14 mouse cellular contexts compared by ENCODE assay signal in genomic region chr12:5141040-5141439, GRCm38 (mm10).
DNase-seq lines count a peak whose midpoint lies in the region; ATAC-seq and TF ChIP-seq lines count a peak whose summit lies in the region.
"Had no signal": no experiment of that assay in that cellular context is flagged by ENCODE, and none has a peak within 500 bp of the region (broad histone marks: within the 10 kb centered on the region; RNA-seq: fewer than 3 reads in every experiment).

No protein-coding gene starts in this region.

- in situ Hi-C loops in Patski (cut with MboI; ENCODE audit: low pct_unique_long_range_greater_than_20kb): loop anchor here (10.0 to 25.0 kb wide), 3 partner anchors 164 to 571 kb away; no protein-coding TSS in a partner anchor

- intact Hi-C loops in left cerebral cortex, adult 2 months (cut with DNase I): loop anchor here (5.0 kb wide), 3 partner anchors 216 to 311 kb away; partner anchors contain the start of gene Klhl29
- intact Hi-C loops in left cerebral cortex, postnatal 36 days (cut with DNase I): loop anchor here (5.0 kb wide), 2 partner anchors 136 to 236 kb away; partner anchors contain the start of gene Klhl29

- no peak for DNase-seq in frontal cortex, postnatal 25 days (ENCODE audit: low spot score in 2 of 2)
- DNase-seq in left cerebral cortex, adult 2 months (ENCODE audit: extremely low spot score in 1 of 2, low spot score in 2 of 2): no peak
- no peak for DNase-seq in left cerebral cortex, postnatal 36 days (ENCODE audit: low spot score in 2 of 2)
- DNase-seq in 416B (ENCODE audit: low read depth): peak; percentile 14
- DNase-seq in Patski (ENCODE audit: low read depth, low spot score): no peak
- DNase-seq in urinary bladder, postnatal 36 days (ENCODE audit: low spot score in 2 of 2): no peak
- DNase-seq: adrenal gland, postnatal 10 days; right cerebral cortex, postnatal 25 days; thymus, adult 18-20 months had no signal

- CTCF ChIA-PET in Patski (lab: Charles Lee): no interaction called here

- H3K27ac ChIP-seq in left cerebral cortex, adult 2 months: no peak overlapping the region; the same call in 1 of the 2 replicates
- H3K27ac ChIP-seq: hindbrain, embryonic 15.5 days; limb, embryonic 12.5 days had no signal

- peak; percentile 47 for TF ChIP-seq CTCF in left cerebral cortex, adult 2 months (IDR thresholded peaks at IDR 0.05)
- peak; percentile 27 for TF ChIP-seq CTCF in Patski (IDR thresholded peaks at IDR 0.05)

- no peak overlapping the region for H3K4me3 ChIP-seq in left cerebral cortex, adult 2 months
- H3K4me3 ChIP-seq: erythroblast, embryonic 14.5 days; hindbrain, embryonic 15.5 days; limb, embryonic 12.5 days; myocyte had no signal

- H3K27me3 ChIP-seq in Patski: no peaks in the 10 kb centered on the region
- H3K27me3 ChIP-seq: hindbrain, embryonic 15.5 days; limb, embryonic 12.5 days had no signal

- POLR2A ChIA-PET in Patski (lab: Charles Lee): no interaction called here

- peak; percentile 22 for ATAC-seq in frontal cortex, adult (ENCODE audit: low TSS enrichment)
- ATAC-seq in Patski: no peak
